Mouse (Mus musculus) lung, embryonic 14.5 days (tissue): Measurements from ENCODE around the gene Adamts15. TPM values are rescaled to one million over a fixed set of nuclear protein-coding genes. Genes with fewer than 3 reads are reported as not detected.
A peak's percentile ranks its signal among the peaks of the same experiment; 100 is the strongest.

Experiments used
- ATAC-seq: fragments of 200-750 bp; cut with Nextera tagmentation; 2 replicates; pipeline ENCODE4 v1.8.0; 2017; ENCODE audit warnings: mild to moderate bottlenecking, moderate TSS enrichment, moderate library complexity; ENCODE audit not compliant: insufficient read depth
- DNase-seq: peaks from one replicate; pipeline ENCODE4 v3.0.0-alpha.2; 2015
- H3K27ac ChIP-seq: fragments of 300-500 bp; sonication (generic); 2 replicates; pipeline ENCODE4 v1.5.1; 2014; ENCODE audit warnings: low read depth, mild to moderate bottlenecking, moderate library complexity
- H3K27me3 ChIP-seq: fragments of 300-500 bp; sonication (generic); 2 replicates; pipeline ENCODE4 v1.6.1; 2014; ENCODE audit warnings: low read length, control low read depth; ENCODE audit not compliant: insufficient read depth
- H3K36me3 ChIP-seq: fragments of 300-500 bp; sonication (generic); 2 replicates; pipeline ENCODE4 v1.6.1; 2014; ENCODE audit warnings: control low read depth; ENCODE audit not compliant: insufficient read depth
- H3K4me1 ChIP-seq: fragments of 300-500 bp; sonication (generic); 2 replicates; pipeline ENCODE4 v1.6.1; 2014; ENCODE audit warnings: antibody characterized with exemption, control low read depth; ENCODE audit not compliant: insufficient read depth
- H3K4me2 ChIP-seq: fragments of 300-500 bp; sonication (generic); 2 replicates; pipeline ENCODE4 v1.6.1; 2014; ENCODE audit warnings: mild to moderate bottlenecking
- H3K4me3 ChIP-seq: fragments of 300-500 bp; sonication (generic); 2 replicates; pipeline ENCODE4 v1.5.1; 2014; ENCODE audit warnings: low read depth, low read length
- H3K9ac ChIP-seq: fragments of 300-500 bp; sonication (generic); 2 replicates; pipeline ENCODE4 v1.6.1; 2014
- H3K9me3 ChIP-seq: fragments of 300-500 bp; sonication (generic); 2 replicates; pipeline ENCODE4 v1.6.1; 2016; ENCODE audit warnings: low read depth, low read length, control low read depth
- CTCF ChIP-seq: IDR thresholded peaks from 2 replicates; pipeline ENCODE4 v1.5.1; 2016; ENCODE audit warnings: antibody characterized with exemption, low read depth
- WGBS: fragments of 180-500 bp; shearing (Covaris S2); extraction: QIAGEN DNeasy Blood & Tissue Kit; methylation state at CpG from one replicate; pipeline ENCODE4 v1.1.7; 2014; 5-methylcytosine and 5-hydroxymethylcytosine counted together
- polyA plus RNA-seq: library from polyadenylated mRNA; unstranded; fragments of >200 nt; fragmentation: Nextera tagmentation; extraction: Ambion mirVana; gene quantifications from 2 replicates; pipeline ENCODE4 v1.2.1, GENCODE M21; 2014

Gene Adamts15
- polyA plus RNA-seq, 1 experiment from 2014 or later, result 6.2 TPM

DNA sequence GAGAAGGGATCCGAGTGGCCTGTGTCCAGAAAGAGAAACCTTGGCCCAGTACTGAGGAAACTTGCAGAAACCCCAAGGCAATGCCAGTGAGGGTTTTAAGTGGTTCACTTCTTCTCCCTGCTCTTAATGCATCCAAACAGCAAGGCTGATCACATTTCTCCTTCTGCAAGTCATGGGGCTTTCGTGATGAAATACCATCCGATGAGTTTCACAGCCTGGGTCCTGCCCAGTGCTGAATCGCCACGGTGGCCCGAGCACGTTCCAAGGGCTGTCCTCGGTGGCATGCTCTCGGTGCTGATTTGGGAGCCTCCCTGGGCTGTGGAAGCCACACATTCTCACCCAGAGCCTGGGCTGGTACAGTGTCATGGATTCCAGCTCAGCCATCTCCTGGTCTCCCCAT, 33.0 kb upstream of the Adamts15 start:
- Histone ChIP-seq H3K9ac (no peak overlapping the region), H3K36me3 (no peaks in the 10 kb centered on the region), H3K9me3 (no peaks in the 10 kb centered on the region), H3K27ac (no peak overlapping the region), H3K4me2 (no peak overlapping the region), H3K4me1 (peaks cover 2% of the 10 kb centered on the region; the same call in 1 of the 2 replicates), H3K4me3 (no peak overlapping the region), H3K27me3 (no peaks in the 10 kb centered on the region)
- DNase-seq, result no peak
- no peak for TF ChIP-seq CTCF
- 79% methylated on average over 9 of the region's 9 CpGs for WGBS
- no peak for ATAC-seq

DNA sequence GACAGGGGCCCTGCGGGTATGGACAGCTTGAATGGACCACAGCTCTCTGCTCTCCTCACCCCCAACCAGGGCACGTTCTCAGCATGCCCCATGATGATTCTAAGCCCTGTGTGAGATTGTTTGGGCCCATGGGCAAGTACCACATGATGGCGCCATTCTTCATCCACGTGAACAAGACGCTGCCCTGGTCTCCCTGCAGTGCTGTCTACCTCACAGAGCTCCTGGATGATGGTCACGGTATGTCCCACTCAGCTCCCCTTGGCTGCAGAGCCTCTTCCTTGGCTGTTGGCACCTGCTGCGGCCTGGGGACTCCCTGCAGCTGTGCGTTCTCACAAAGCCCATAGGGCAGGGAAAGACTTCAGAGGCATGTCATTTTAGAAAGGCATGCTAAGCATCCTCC, 31.0 kb upstream of the Adamts15 start:
- peaks cover 4% of the 10 kb centered on the region; the same call in 1 of the 2 replicates for H3K4me1 ChIP-seq
- no peaks in the 10 kb centered on the region for H3K27me3 ChIP-seq
- ATAC-seq, result no peak
- 53% methylated on average over 8 of the region's 8 CpGs for WGBS
- H3K9me3 ChIP-seq, result no peaks in the 10 kb centered on the region
- H3K9ac ChIP-seq, result no peak overlapping the region
- H3K27ac ChIP-seq, result no peak overlapping the region
- no peak for DNase-seq
- H3K4me2 ChIP-seq, result no peak overlapping the region
- peak; percentile 39 for TF ChIP-seq CTCF
- H3K4me3 ChIP-seq, result no peak overlapping the region
- H3K36me3 ChIP-seq, result no peaks in the 10 kb centered on the region

DNA sequence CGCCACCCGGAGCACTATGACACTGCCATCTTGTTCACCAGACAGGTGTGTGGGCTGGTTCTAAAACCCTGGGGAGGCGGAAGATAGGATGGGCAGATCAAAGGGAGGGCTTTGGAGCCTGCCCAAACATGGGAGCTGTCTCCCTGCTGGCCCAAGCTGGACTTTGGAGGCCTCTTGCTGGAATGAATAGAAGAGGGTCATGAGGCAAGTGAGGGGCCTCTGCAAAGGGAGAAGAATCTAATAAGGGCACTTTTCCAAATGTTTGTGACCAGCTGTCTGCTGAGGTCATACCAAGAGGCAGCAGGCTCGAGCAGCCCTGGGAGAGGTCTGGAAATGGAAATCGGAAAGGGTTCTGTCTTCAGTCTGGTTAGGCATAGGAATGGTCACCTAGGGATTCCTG, 29.2 kb upstream of the Adamts15 start:
- Histone ChIP-seq H3K9ac (no peak overlapping the region), H3K27ac (no peak overlapping the region), H3K4me2 (no peak overlapping the region), H3K9me3 (no peaks in the 10 kb centered on the region), H3K36me3 (no peaks in the 10 kb centered on the region), H3K4me3 (no peak overlapping the region), H3K27me3 (peaks cover 5% of the 10 kb centered on the region; the same call in 1 of the 2 replicates), H3K4me1 (peaks cover 4% of the 10 kb centered on the region; the same call in 1 of the 2 replicates)
- DNase-seq (peak; percentile 60), ATAC-seq (0 out of 2 replicates have a peak, but pooled peaks have one; percentile 5)
- 72% methylated on average over 5 of the region's 5 CpGs for WGBS
- no peak for TF ChIP-seq CTCF

DNA sequence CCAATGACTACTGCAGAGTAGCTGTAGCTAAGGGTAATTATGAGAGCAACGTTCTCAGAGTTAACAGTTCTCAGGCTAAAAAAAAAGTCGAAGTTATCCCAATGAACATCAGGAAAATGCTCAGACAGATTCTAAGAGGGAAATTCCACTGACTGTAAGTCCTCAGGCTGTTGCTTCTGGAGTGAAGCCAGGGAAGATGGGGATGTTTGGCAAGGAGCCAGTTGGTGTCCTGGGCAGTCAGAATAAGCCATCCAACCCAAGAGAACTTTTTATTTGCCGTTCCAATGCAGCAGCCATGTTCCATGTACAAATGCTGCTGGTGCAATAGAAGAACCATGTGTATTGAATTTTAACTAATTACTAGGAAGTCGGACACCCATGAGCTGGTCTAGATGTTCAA, 28.3 kb upstream of the Adamts15 start:
- no peak overlapping the region for H3K27ac ChIP-seq

DNA sequence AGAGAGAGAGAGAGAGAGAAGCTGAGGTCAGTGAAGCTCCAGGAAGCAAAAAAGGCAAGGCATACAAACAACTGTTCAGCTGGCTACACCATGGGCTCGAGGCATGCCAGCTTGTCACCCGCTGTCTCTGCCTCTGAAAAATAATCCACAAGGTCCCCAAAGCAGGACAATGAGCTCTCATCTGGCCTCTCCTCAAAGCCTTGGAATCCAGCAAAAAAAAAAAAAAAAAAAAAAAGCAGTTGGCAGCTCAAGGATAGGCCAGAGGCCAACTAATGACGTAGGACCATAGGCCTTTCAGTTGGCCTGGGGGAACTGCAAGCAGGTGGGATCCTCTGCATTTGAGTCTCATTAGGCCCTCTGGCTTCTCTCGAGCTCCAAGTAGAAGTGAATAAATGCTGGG, 27.7 kb upstream of the Adamts15 start:
- no peak overlapping the region for H3K9ac ChIP-seq
- no peak overlapping the region for H3K4me2 ChIP-seq
- H3K27me3 ChIP-seq, result peaks cover 16% of the 10 kb centered on the region; the same call in 1 of the 2 replicates
- 68% methylated on average over 4 of the region's 4 CpGs for WGBS
- TF ChIP-seq CTCF, result no peak
- peaks cover 4% of the 10 kb centered on the region; the same call in 1 of the 2 replicates for H3K4me1 ChIP-seq
- ATAC-seq (no peak), DNase-seq (peak; percentile 28)
- no peaks in the 10 kb centered on the region for H3K36me3 ChIP-seq
- no peak overlapping the region for H3K4me3 ChIP-seq
- no peaks in the 10 kb centered on the region for H3K9me3 ChIP-seq
- H3K27ac ChIP-seq, result no peak overlapping the region

More for the DNA sequence above, 28.3 kb upstream of the Adamts15 start:
- no peaks in the 10 kb centered on the region for H3K9me3 ChIP-seq
- H3K4me2 ChIP-seq, result no peak overlapping the region
- H3K4me3 ChIP-seq, result no peak overlapping the region
- H3K27me3 ChIP-seq, result peaks cover 11% of the 10 kb centered on the region; the same call in 1 of the 2 replicates
- WGBS, result 51% methylated on average over 4 of the region's 4 CpGs
- no peaks in the 10 kb centered on the region for H3K36me3 ChIP-seq
- ATAC-seq, result peak; percentile 55; the same call in 1 of the 2 replicates
- peak; percentile 87 for DNase-seq
- H3K9ac ChIP-seq, result no peak overlapping the region
- H3K4me1 ChIP-seq, result peaks cover 4% of the 10 kb centered on the region; the same call in 1 of the 2 replicates
- TF ChIP-seq CTCF, result no peak

DNA sequence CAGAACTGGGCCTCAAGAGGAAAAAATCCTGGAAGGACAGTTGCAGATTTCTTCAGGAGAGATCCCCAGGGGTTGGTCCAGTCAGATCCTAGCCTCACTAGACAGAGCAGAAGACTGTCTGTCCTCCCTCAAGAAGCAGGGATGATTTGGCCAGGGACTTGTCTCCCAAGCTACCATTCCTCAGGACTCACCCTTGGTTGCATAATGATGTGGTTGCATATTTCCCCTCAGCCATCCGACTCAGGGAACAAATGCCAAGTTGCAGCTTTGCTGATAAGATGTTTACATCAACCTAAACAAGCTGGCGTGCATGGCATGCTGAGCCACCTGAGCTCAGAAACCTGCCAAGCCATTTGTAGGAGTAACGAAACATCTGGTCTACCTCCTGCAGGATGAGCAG, 27.2 kb upstream of the Adamts15 start:
- ATAC-seq (no peak), DNase-seq (peak; percentile 57)
- H3K9ac ChIP-seq, result no peak overlapping the region
- no peak for TF ChIP-seq CTCF
- 48% methylated on average over 3 of the region's 3 CpGs for WGBS
- no peak overlapping the region for H3K27ac ChIP-seq
- H3K4me3 ChIP-seq, result no peak overlapping the region
- peaks cover 21% of the 10 kb centered on the region for H3K27me3 ChIP-seq
- H3K9me3 ChIP-seq, result no peaks in the 10 kb centered on the region
- H3K4me2 ChIP-seq, result no peak overlapping the region
- H3K36me3 ChIP-seq, result no peaks in the 10 kb centered on the region
- peaks cover 4% of the 10 kb centered on the region; the same call in 1 of the 2 replicates for H3K4me1 ChIP-seq

DNA sequence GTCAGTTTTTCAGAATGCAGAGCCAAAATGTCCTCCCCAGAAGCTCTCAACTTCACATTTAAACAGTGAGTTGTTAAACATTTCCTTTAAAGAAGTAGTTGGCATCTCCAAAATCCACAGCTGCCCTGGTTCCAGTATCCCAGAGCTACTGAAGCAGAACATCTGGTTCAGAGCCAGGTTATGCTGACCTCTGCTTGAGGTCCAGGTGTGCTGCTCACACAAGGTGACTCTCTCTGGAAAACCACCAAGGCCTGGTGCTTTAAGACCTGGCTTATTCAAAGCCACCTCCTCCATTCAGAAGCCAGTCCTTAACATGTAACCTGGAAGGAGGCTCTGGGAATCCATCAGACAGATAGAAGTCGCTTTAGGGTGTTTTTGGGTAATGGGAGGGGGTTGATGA, 23.0 kb upstream of the Adamts15 start:
- no peak for TF ChIP-seq CTCF
- no peak for DNase-seq
- H3K36me3 ChIP-seq, result no peaks in the 10 kb centered on the region
- no peak overlapping the region for H3K4me2 ChIP-seq
- 39% methylated on average over 1 of the region's 1 CpGs for WGBS
- no peaks in the 10 kb centered on the region for H3K9me3 ChIP-seq
- peaks cover 62% of the 10 kb centered on the region for H3K27me3 ChIP-seq
- no peak overlapping the region for H3K27ac ChIP-seq
- no peak for ATAC-seq
- H3K4me1 ChIP-seq, result peaks cover 2% of the 10 kb centered on the region; the same call in 1 of the 2 replicates
- H3K4me3 ChIP-seq, result no peak overlapping the region
- no peak overlapping the region for H3K9ac ChIP-seq
